Mouse (Mus musculus) liver, adult 2 months (tissue): ENCODE measurements around the gene Ddrgk1. TPM values are rescaled to one million over a fixed set of nuclear protein-coding genes. Genes with fewer than 3 reads are reported as not detected.

ENCODE experiments used
- DNase-seq: peaks from one replicate; pipeline ENCODE4 v3.0.0-alpha.2; 2011; ENCODE audit warnings: low read depth, low spot score; ENCODE audit errors: extremely low read depth
- H3K27ac ChIP-seq: fragments of 200-500 bp; replicated peaks from 2 replicates; pipeline ENCODE4 v1.5.1; 2012; ENCODE audit warnings: low read depth, mild to moderate bottlenecking, control low read depth, inconsistent platforms, low read length; ENCODE audit not compliant: insufficient read depth
- H3K27me3 ChIP-seq: fragments of 200-500 bp; 2 replicates; pipeline ENCODE4 v1.6.1; 2012; ENCODE audit warnings: mild to moderate bottlenecking, moderate library complexity, low read length, inconsistent platforms; ENCODE audit not compliant: control insufficient read depth, insufficient read depth
- H3K36me3 ChIP-seq: fragments of 200-500 bp; 2 replicates; pipeline ENCODE4 v1.6.1; 2012; ENCODE audit warnings: low read length, inconsistent platforms; ENCODE audit not compliant: control insufficient read depth, insufficient read depth
- H3K4me1 ChIP-seq: fragments of 200-500 bp; 2 replicates; pipeline ENCODE4 v1.6.1; 2011; ENCODE audit warnings: low read length; ENCODE audit not compliant: control insufficient read depth, insufficient read depth
- H3K4me3 ChIP-seq: fragments of 200-500 bp; 2 replicates; pipeline ENCODE4 v1.5.1; 2011; ENCODE audit warnings: low read depth, mild to moderate bottlenecking, control low read depth, low read length, moderate library complexity; ENCODE audit not compliant: insufficient read depth
- H3K79me2 ChIP-seq: fragments of 200-500 bp; 2 replicates; pipeline ENCODE4 v1.6.1; 2012; ENCODE audit warnings: inconsistent platforms, mild to moderate bottlenecking, low read length, moderate library complexity; ENCODE audit not compliant: control insufficient read depth, insufficient read depth
- H3K9ac ChIP-seq: fragments of 200-500 bp; 2 replicates; pipeline ENCODE4 v1.6.1; 2012; ENCODE audit warnings: low read depth, mild to moderate bottlenecking, control low read depth, inconsistent platforms, low read length
- CTCF ChIP-seq: fragments of 200-500 bp; IDR thresholded peaks from 2 replicates; pipeline ENCODE4 v1.5.1; 2011; ENCODE audit warnings: low read depth, low read length, control low read depth
- POLR2A ChIP-seq: fragments of 200-500 bp; IDR thresholded peaks from 2 replicates; pipeline ENCODE4 v1.6.1; 2011; ENCODE audit warnings: low read length, control low read depth; ENCODE audit not compliant: insufficient read depth; ENCODE audit errors: extremely low read depth
- WGBS: fragments of 180-500 bp; shearing (Covaris S2); methylation state at CpG from one replicate; pipeline ENCODE4 v1.1.7; 2018; 5-methylcytosine and 5-hydroxymethylcytosine counted together
- polyA plus RNA-seq: library from polyadenylated mRNA; depleted of rRNA; stranded (reverse); fragments of >200 nt; gene quantifications from 2 replicates; pipeline ENCODE4 v1.2.3, GENCODE M21; 2012
- total RNA-seq: library from RNA; depleted of rRNA; stranded (reverse); fragments of >200 nt; gene quantifications from 2 replicates; pipeline ENCODE4 v1.2.3, GENCODE M21; 2014

The Ddrgk1 gene
- total and polyA plus RNA-seq, 2 experiments, result 86.0 to 165 TPM

- WGBS, result 29% methylated on average over 16 of the region's 16 CpGs
- Histone ChIP-seq H3K79me2 (peaks cover 5% of the 10 kb centered on the region; the same call in 1 of the 2 replicates), H3K9ac (peak overlapping the region; percentile 74), H3K27ac (peak overlapping the region; percentile 86), H3K27me3 (no peaks in the 10 kb centered on the region), H3K4me3 (peak overlapping the region; percentile 58), H3K36me3 (no peaks in the 10 kb centered on the region), H3K4me1 (peaks cover 21% of the 10 kb centered on the region)
- DNase-seq, result peak; percentile 89
- TF ChIP-seq POLR2A (no peak), CTCF (no peak)
Measured at GRCm38 (mm10) chr2:130638101-130638611, 26.3 kb downstream of the Ddrgk1 start.

- Histone ChIP-seq H3K79me2 (no peaks in the 10 kb centered on the region), H3K4me3 (no peak overlapping the region), H3K4me1 (peaks cover 6% of the 10 kb centered on the region), H3K27me3 (no peaks in the 10 kb centered on the region), H3K36me3 (no peaks in the 10 kb centered on the region), H3K9ac (no peak overlapping the region), H3K27ac (no peak overlapping the region)
- TF ChIP-seq CTCF, result no peak
- no peak for TF ChIP-seq POLR2A
- DNase-seq, result no peak
- WGBS, result 87% methylated on average over 21 of the region's 21 CpGs
Measured at GRCm38 (mm10) chr2:130635847-130636246, 28.6 kb downstream of the Ddrgk1 start.

GRCm38 (mm10) chr2:130634739-130635411 is 29.6 kb downstream of the Ddrgk1 start:
- no peak overlapping the region for H3K27ac ChIP-seq
- H3K27me3 ChIP-seq, result no peaks in the 10 kb centered on the region
- no peak for DNase-seq
- H3K79me2 ChIP-seq, result no peaks in the 10 kb centered on the region
- TF ChIP-seq CTCF (no peak), POLR2A (no peak)
- no peak overlapping the region for H3K9ac ChIP-seq
- peaks cover 6% of the 10 kb centered on the region for H3K4me1 ChIP-seq
- H3K4me3 ChIP-seq, result peak overlapping the region; percentile 1; the same call in 1 of the 2 replicates
- no peaks in the 10 kb centered on the region for H3K36me3 ChIP-seq
- WGBS, result 73% methylated on average over 38 of the region's 38 CpGs

GRCm38 (mm10) chr2:130634006-130634738 is 30.3 kb downstream of the Ddrgk1 start:
- Histone ChIP-seq H3K36me3 (no peaks in the 10 kb centered on the region), H3K4me3 (no peak overlapping the region), H3K4me1 (peaks cover 6% of the 10 kb centered on the region), H3K9ac (no peak overlapping the region), H3K79me2 (peaks cover 6% of the 10 kb centered on the region; the same call in 1 of the 2 replicates), H3K27me3 (no peaks in the 10 kb centered on the region), H3K27ac (no peak overlapping the region)
- DNase-seq, result no peak
- TF ChIP-seq POLR2A (no peak), CTCF (no peak)
- WGBS, result 78% methylated on average over 14 of the region's 14 CpGs

- Histone ChIP-seq H3K36me3 (no peaks in the 10 kb centered on the region), H3K27me3 (no peaks in the 10 kb centered on the region), H3K4me3 (no peak overlapping the region), H3K79me2 (peaks cover 11% of the 10 kb centered on the region; the same call in 1 of the 2 replicates), H3K9ac (no peak overlapping the region), H3K27ac (no peak overlapping the region), H3K4me1 (peaks cover 5% of the 10 kb centered on the region)
- DNase-seq, result no peak
- TF ChIP-seq CTCF, result no peak
- TF ChIP-seq POLR2A, result no peak
- 58% methylated on average over 5 of the region's 5 CpGs for WGBS
Measured at GRCm38 (mm10) chr2:130632887-130633675, 31.4 kb downstream of the Ddrgk1 start.
